Mouse (Mus musculus): ENCODE results near the gene 5730480H06Rik.

5730480H06Rik gene

GRCm38 (mm10) chr5:48327652-48328051 is at the start of gene 5730480H06Rik:
5730480H06Rik (plus strand) TSS chr5:48327952.
- no peak for DNase-seq (ENCODE audit: low spot score in 2 of 2)

- no peak for DNase-seq (ENCODE audit: low spot score in 2 of 2)
Measured at GRCm38 (mm10) chr5:48301186-48301585, 26.6 kb upstream of the 5730480H06Rik start.

GRCm38 (mm10) chr5:48315057-48315602 is 12.6 kb upstream of the 5730480H06Rik start:
- DNase-seq (ENCODE audit: low spot score in 2 of 2), result no peak

- no peak for DNase-seq (ENCODE audit: low spot score in 2 of 2)
Measured at GRCm38 (mm10) chr5:48320597-48320996, 7.2 kb upstream of the 5730480H06Rik start.

- DNase-seq (ENCODE audit: low spot score in 2 of 2), result no peak
Measured at GRCm38 (mm10) chr5:48326221-48326620, 1.5 kb upstream of the 5730480H06Rik start.

- DNase-seq (ENCODE audit: low spot score in 2 of 2), result no peak
Measured at GRCm38 (mm10) chr5:48329751-48330150, 2.0 kb downstream of the 5730480H06Rik start.

GRCm38 (mm10) chr5:48330817-48331216 is 3.1 kb downstream of the 5730480H06Rik start:
- no peak for DNase-seq (ENCODE audit: low spot score in 2 of 2)

GRCm38 (mm10) chr5:48331441-48331840 is 3.7 kb downstream of the 5730480H06Rik start:
- DNase-seq (ENCODE audit: low spot score in 2 of 2), result no peak

- no peak for DNase-seq (ENCODE audit: low spot score in 2 of 2)
Measured at GRCm38 (mm10) chr5:48333407-48333806, 5.7 kb downstream of the 5730480H06Rik start.

- no peak for DNase-seq (ENCODE audit: low spot score in 2 of 2)
Measured at GRCm38 (mm10) chr5:48333884-48334513, 6.2 kb downstream of the 5730480H06Rik start.

- DNase-seq (ENCODE audit: low spot score in 2 of 2), result no peak
Measured at GRCm38 (mm10) chr5:48340808-48341433, 13.2 kb downstream of the 5730480H06Rik start.

- DNase-seq (ENCODE audit: low spot score in 2 of 2), result no peak
Measured at GRCm38 (mm10) chr5:48345095-48345982, 17.6 kb downstream of the 5730480H06Rik start.

GRCm38 (mm10) chr5:48345983-48346648 is 18.4 kb downstream of the 5730480H06Rik start:
- no peak for DNase-seq (ENCODE audit: low spot score in 2 of 2)

- no peak for DNase-seq (ENCODE audit: low spot score in 2 of 2)
Measured at GRCm38 (mm10) chr5:48349309-48349708, 21.6 kb downstream of the 5730480H06Rik start.

- DNase-seq (ENCODE audit: low spot score in 2 of 2), result peak; percentile 96 to 98
Measured at GRCm38 (mm10) chr5:48371890-48372766, 44.4 kb downstream of the 5730480H06Rik start.

GRCm38 (mm10) chr5:48402497-48402896 is 74.7 kb downstream of the 5730480H06Rik start:
- no peak for DNase-seq (ENCODE audit: low spot score in 2 of 2)

GRCm38 (mm10) chr5:48408276-48408675 is 80.5 kb downstream of the 5730480H06Rik start:
- no peak for DNase-seq (ENCODE audit: low spot score in 2 of 2)

GRCm38 (mm10) chr5:48410348-48410747 is 82.6 kb downstream of the 5730480H06Rik start:
- no peak for DNase-seq (ENCODE audit: low spot score in 2 of 2)

- no peak for DNase-seq (ENCODE audit: low spot score in 2 of 2)
Measured at GRCm38 (mm10) chr5:48411462-48411861, 83.7 kb downstream of the 5730480H06Rik start.

GRCm38 (mm10) chr5:48412261-48412660 is 84.5 kb downstream of the 5730480H06Rik start:
- no peak for DNase-seq (ENCODE audit: low spot score in 2 of 2)

GRCm38 (mm10) chr5:48419741-48420140 is 92.0 kb downstream of the 5730480H06Rik start:
- no peak for DNase-seq (ENCODE audit: low spot score in 2 of 2)
